Mouse (Mus musculus) T-helper 2 cell (primary cell): ENCODE data around the gene Sord.

Experiments
- in situ Hi-C: fragments of 300-600 bp; cut with MboI, MseI; formaldehyde crosslinking; loops from one replicate; pipeline ENCODE4 v1.15.1; 2025; ENCODE audit warnings: high pct_unique_total_duplicates

The Sord gene

GRCm38 (mm10) chr2:122237891-122238470, 3.4 kb downstream of the Sord start:
- in situ Hi-C loops, result loop anchor here (10.0 kb wide), 1 partner anchor 173 kb away; no protein-coding TSS in a partner anchor

GRCm38 (mm10) chr2:122240735-122241134, 6.2 kb downstream of the Sord start:
- in situ Hi-C loops, result loop anchor here (10.0 kb wide), 1 partner anchor 156 kb away; no protein-coding TSS in a partner anchor

- in situ Hi-C loops, result loop anchor here (10.0 kb wide), 1 partner anchor 156 kb away; no protein-coding TSS in a partner anchor
Measured at GRCm38 (mm10) chr2:122241226-122241625, 6.7 kb downstream of the Sord start.

- in situ Hi-C loops, result loop anchor here (10.0 kb wide), 1 partner anchor 157 kb away; no protein-coding TSS in a partner anchor
Measured at GRCm38 (mm10) chr2:122241935-122242334, 7.4 kb downstream of the Sord start.

GRCm38 (mm10) chr2:122243671-122244131, 9.2 kb downstream of the Sord start:
- in situ Hi-C loops, result loop anchor here (10.0 kb wide), 1 partner anchor 159 kb away; no protein-coding TSS in a partner anchor

- in situ Hi-C loops, result loop anchor here (5.0 to 10.0 kb wide), 2 partner anchors 75 to 163 kb away; no protein-coding TSS in a partner anchor
Measured at GRCm38 (mm10) chr2:122247786-122248185, 13.2 kb downstream of the Sord start.

- in situ Hi-C loops, result no loop called here
Measured at GRCm38 (mm10) chr2:122255997-122256396, 21.4 kb downstream of the Sord start.

GRCm38 (mm10) chr2:122260729-122261128, 26.2 kb downstream of the Sord start:
- in situ Hi-C loops, result loop anchor here (10.0 kb wide), 1 partner anchor 744 kb away; no protein-coding TSS in a partner anchor

GRCm38 (mm10) chr2:122264690-122265089, 30.1 kb downstream of the Sord start:
- in situ Hi-C loops, result loop anchor here (10.0 kb wide), 1 partner anchor 740 kb away; no protein-coding TSS in a partner anchor

GRCm38 (mm10) chr2:122266407-122267193, 32.1 kb downstream of the Sord start:
- in situ Hi-C loops, result loop anchor here (10.0 kb wide), 1 partner anchor 738 kb away; no protein-coding TSS in a partner anchor

GRCm38 (mm10) chr2:122278769-122279168, 44.2 kb downstream of the Sord start:
- in situ Hi-C loops, result no loop called here

GRCm38 (mm10) chr2:122284091-122284490, 49.5 kb downstream of the Sord start:
- in situ Hi-C loops, result no loop called here

- in situ Hi-C loops, result no loop called here
Measured at GRCm38 (mm10) chr2:122286137-122286536, 51.6 kb downstream of the Sord start.

GRCm38 (mm10) chr2:122294916-122295315, 60.4 kb downstream of the Sord start:
- in situ Hi-C loops, result no loop called here

GRCm38 (mm10) chr2:122297271-122298095, 62.9 kb downstream of the Sord start:
- in situ Hi-C loops, result no loop called here

GRCm38 (mm10) chr2:122298096-122298499, 63.5 kb downstream of the Sord start, which contains the start of gene Duox2:
Gene Duox2 (minus strand): TSS chr2:122298449.
- in situ Hi-C loops, result no loop called here

- in situ Hi-C loops, result no loop called here
Measured at GRCm38 (mm10) chr2:122298596-122299490, 64.3 kb downstream of the Sord start, which contains the start of gene Duoxa2. Gene Duoxa2 (plus strand): TSS chr2:122298900.

GRCm38 (mm10) chr2:122299911-122300655, 65.5 kb downstream of the Sord start:
- in situ Hi-C loops, result loop anchor here (10.0 kb wide), 1 partner anchor 225 kb away; no protein-coding TSS in a partner anchor

- in situ Hi-C loops, result loop anchor here (10.0 kb wide), 1 partner anchor 226 kb away; no protein-coding TSS in a partner anchor
Measured at GRCm38 (mm10) chr2:122300656-122301020, 66.1 kb downstream of the Sord start.
